Mouse (Mus musculus): Measurements from ENCODE around the gene Stpg3. TPM values are rescaled to one million over a fixed set of nuclear protein-coding genes. Genes with fewer than 3 reads are reported as not detected.
A peak's percentile ranks its signal among the peaks of the same experiment; 100 is the strongest.

The Stpg3 gene
- polyA plus RNA-seq, 1 experiment from 2014 or later = not detected

GRCm38 (mm10) chr2:25224492-25224765 is 10.0 kb upstream of the Stpg3 start, which contains the start of gene Tubb4b:
Tubb4b (minus strand) TSS chr2:25224702.
- Histone ChIP-seq H3K4me1 (ENCODE audit: control insufficient read depth, insufficient read depth, low read length) (peaks cover 15% of the 10 kb centered on the region), H3K9ac (ENCODE audit: low read depth, low read length) (peak within 1 kb of the TSS; percentile 86), H3K27ac (ENCODE audit: low read length) (peak within 1 kb of the TSS; percentile 97), H3K4me2 (ENCODE audit: low read length) (peak within 1 kb of the TSS; percentile 97), H3K4me3 (ENCODE audit: low read depth, low read length) (peak within 1 kb of the TSS; percentile 84), H3K36me3 (ENCODE audit: control insufficient read depth, insufficient read depth, low read length) (no peaks in the 10 kb centered on the region), H3K9me3 (replicated peaks; ENCODE audit: control insufficient read depth, low read length, poor library complexity, severe bottlenecking) (no peaks in the 10 kb centered on the region), H3K27me3 (ENCODE audit: control insufficient read depth, insufficient read depth, low read depth, low read length) (no peaks in the 10 kb centered on the region)
- WGBS = 0% methylated on average over 17 of the region's 17 CpGs
- no peak for ATAC-seq

- peak overlapping the region; percentile 86 for H3K9ac ChIP-seq (ENCODE audit: low read depth, low read length)
- WGBS = 2% methylated on average over 51 of the region's 53 CpGs
- ATAC-seq = peak; percentile 32
Measured at GRCm38 (mm10) chr2:25223681-25224491, 9.4 kb upstream of the Stpg3 start.

GRCm38 (mm10) chr2:25221331-25221772 is 6.9 kb upstream of the Stpg3 start:
- Histone ChIP-seq H3K36me3 (ENCODE audit: control insufficient read depth, insufficient read depth, low read length) (no peaks in the 10 kb centered on the region), H3K27me3 (ENCODE audit: control insufficient read depth, insufficient read depth, low read depth, low read length) (no peaks in the 10 kb centered on the region), H3K4me2 (ENCODE audit: low read length) (no peak overlapping the region), H3K9ac (ENCODE audit: low read depth, low read length) (no peak overlapping the region), H3K27ac (ENCODE audit: low read length) (no peak overlapping the region), H3K4me1 (ENCODE audit: control insufficient read depth, insufficient read depth, low read length) (peaks cover 11% of the 10 kb centered on the region), H3K4me3 (ENCODE audit: low read depth, low read length) (no peak overlapping the region), H3K9me3 (replicated peaks; ENCODE audit: control insufficient read depth, low read length, poor library complexity, severe bottlenecking) (no peaks in the 10 kb centered on the region)
- ATAC-seq = no peak
- 75% methylated on average over 5 of the region's 5 CpGs for WGBS

More at GRCm38 (mm10) chr2:25223681-25224491, 9.4 kb upstream of the Stpg3 start:
- peak overlapping the region; percentile 84 for H3K4me3 ChIP-seq (ENCODE audit: low read depth, low read length)
- peak overlapping the region; percentile 97 for H3K4me2 ChIP-seq (ENCODE audit: low read length)
- H3K9me3 ChIP-seq (replicated peaks; ENCODE audit: control insufficient read depth, low read length, poor library complexity, severe bottlenecking) = no peaks in the 10 kb centered on the region
- no peaks in the 10 kb centered on the region for H3K36me3 ChIP-seq (ENCODE audit: control insufficient read depth, insufficient read depth, low read length)
- H3K27ac ChIP-seq (ENCODE audit: low read length) = peak overlapping the region; percentile 88
- H3K27me3 ChIP-seq (ENCODE audit: control insufficient read depth, insufficient read depth, low read depth, low read length) = no peaks in the 10 kb centered on the region
- peaks cover 14% of the 10 kb centered on the region for H3K4me1 ChIP-seq (ENCODE audit: control insufficient read depth, insufficient read depth, low read length)

DNA sequence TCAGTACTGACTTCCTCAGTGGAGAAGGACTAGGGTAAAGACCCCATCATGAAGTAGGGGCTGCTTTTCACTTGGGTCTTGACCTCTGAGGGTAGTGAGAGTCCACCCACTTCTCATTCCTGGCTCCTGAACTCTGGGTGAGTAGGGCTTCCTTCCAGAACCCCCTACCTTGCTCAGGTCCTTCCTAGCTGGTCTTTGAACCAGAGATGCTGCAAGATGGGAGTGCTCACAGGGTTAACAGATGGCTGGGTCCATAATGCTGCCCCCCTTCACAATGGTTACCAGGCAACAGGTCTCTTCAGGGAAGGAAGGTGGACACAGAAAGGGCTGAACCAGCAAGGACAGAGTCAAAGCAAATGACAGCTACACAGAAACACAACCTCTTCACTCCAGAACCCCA is 4.0 kb upstream of the Stpg3 start, which contains the start of gene Fam166a:
TSS of gene Fam166a (plus strand) at position 301 of the 400 bp plus-strand sequence.
- H3K27me3 ChIP-seq (ENCODE audit: control insufficient read depth, insufficient read depth, low read depth, low read length) = no peaks in the 10 kb centered on the region
- H3K36me3 ChIP-seq (ENCODE audit: control insufficient read depth, insufficient read depth, low read length) = no peaks in the 10 kb centered on the region
- H3K9me3 ChIP-seq (replicated peaks; ENCODE audit: control insufficient read depth, low read length, poor library complexity, severe bottlenecking) = no peaks in the 10 kb centered on the region
- no peak within 1 kb of the TSS for H3K9ac ChIP-seq (ENCODE audit: low read depth, low read length)
- peaks cover 3% of the 10 kb centered on the region for H3K4me1 ChIP-seq (ENCODE audit: control insufficient read depth, insufficient read depth, low read length)
- no peak for ATAC-seq
- no peak within 1 kb of the TSS for H3K4me3 ChIP-seq (ENCODE audit: low read depth, low read length)
- H3K27ac ChIP-seq (ENCODE audit: low read length) = no peak within 1 kb of the TSS
- H3K4me2 ChIP-seq (ENCODE audit: low read length) = no peak within 1 kb of the TSS

- Histone ChIP-seq H3K27ac (ENCODE audit: low read length) (no peak overlapping the region), H3K27me3 (ENCODE audit: control insufficient read depth, insufficient read depth, low read depth, low read length) (no peaks in the 10 kb centered on the region), H3K36me3 (ENCODE audit: control insufficient read depth, insufficient read depth, low read length) (no peaks in the 10 kb centered on the region), H3K4me2 (ENCODE audit: low read length) (no peak overlapping the region), H3K9me3 (replicated peaks; ENCODE audit: control insufficient read depth, low read length, poor library complexity, severe bottlenecking) (no peaks in the 10 kb centered on the region), H3K4me3 (ENCODE audit: low read depth, low read length) (no peak overlapping the region), H3K9ac (ENCODE audit: low read depth, low read length) (no peak overlapping the region), H3K4me1 (ENCODE audit: control insufficient read depth, insufficient read depth, low read length) (no peaks in the 10 kb centered on the region)
- 71% methylated on average over 2 of the region's 2 CpGs for WGBS
- no peak for ATAC-seq
Measured at GRCm38 (mm10) chr2:25217666-25218065, 3.2 kb upstream of the Stpg3 start.

DNA sequence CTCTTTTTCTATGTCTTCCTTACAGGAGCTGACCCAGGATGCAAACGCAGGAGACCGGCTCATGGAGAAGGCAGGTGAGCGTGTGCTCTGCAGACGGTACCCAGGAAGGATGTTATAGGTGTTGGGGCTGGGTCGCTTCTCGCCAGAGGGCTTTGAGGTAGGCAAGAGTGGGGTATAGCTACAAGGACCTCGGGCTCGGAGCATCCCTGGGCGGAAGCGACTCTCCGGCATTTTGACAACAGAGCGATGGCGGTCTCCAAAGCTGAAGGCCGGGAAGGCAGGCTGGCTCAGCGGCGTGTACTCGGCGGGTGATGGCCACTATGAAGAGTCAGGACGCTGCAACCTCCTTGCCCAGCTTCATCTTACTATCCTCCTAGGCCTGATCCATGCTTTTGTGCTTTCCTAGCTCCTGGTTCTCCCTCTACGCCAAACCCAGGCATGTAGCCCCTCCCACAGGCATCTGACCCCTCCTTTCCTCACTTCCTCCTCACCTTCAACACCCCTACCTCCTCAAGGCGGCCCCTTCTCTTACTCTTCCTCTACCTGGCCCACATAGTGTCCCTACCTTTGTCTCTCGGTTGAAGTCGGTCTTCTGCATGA is 1.1 kb downstream of the Stpg3 start:
- no peak for ATAC-seq
- H3K36me3 ChIP-seq (ENCODE audit: control insufficient read depth, insufficient read depth, low read length) = no peaks in the 10 kb centered on the region
- H3K4me1 ChIP-seq (ENCODE audit: control insufficient read depth, insufficient read depth, low read length) = peaks cover 25% of the 10 kb centered on the region
- WGBS = 72% methylated on average over 21 of the region's 23 CpGs
- H3K4me3 ChIP-seq (ENCODE audit: low read depth, low read length) = no peak overlapping the region
- H3K27me3 ChIP-seq (ENCODE audit: control insufficient read depth, insufficient read depth, low read depth, low read length) = no peaks in the 10 kb centered on the region
- H3K9me3 ChIP-seq (replicated peaks; ENCODE audit: control insufficient read depth, low read length, poor library complexity, severe bottlenecking) = no peaks in the 10 kb centered on the region
- no peak overlapping the region for H3K9ac ChIP-seq (ENCODE audit: low read depth, low read length)
- H3K27ac ChIP-seq (ENCODE audit: low read length) = no peak overlapping the region
- H3K4me2 ChIP-seq (ENCODE audit: low read length) = no peak overlapping the region

- Histone ChIP-seq H3K27me3 (ENCODE audit: control insufficient read depth, insufficient read depth, low read depth, low read length) (no peaks in the 10 kb centered on the region), H3K9me3 (replicated peaks; ENCODE audit: control insufficient read depth, low read length, poor library complexity, severe bottlenecking) (no peaks in the 10 kb centered on the region), H3K4me3 (ENCODE audit: low read depth, low read length) (peak within 1 kb of the TSS; percentile 87), H3K4me1 (ENCODE audit: control insufficient read depth, insufficient read depth, low read length) (peaks cover 34% of the 10 kb centered on the region), H3K4me2 (ENCODE audit: low read length) (peak within 1 kb of the TSS; percentile 85), H3K9ac (ENCODE audit: low read depth, low read length) (peak within 1 kb of the TSS; percentile 90), H3K27ac (ENCODE audit: low read length) (peak within 1 kb of the TSS; percentile 94), H3K36me3 (ENCODE audit: control insufficient read depth, insufficient read depth, low read length) (no peaks in the 10 kb centered on the region; the same call in 1 of the 2 replicates)
- ATAC-seq = peak; percentile 94
- under 1% methylated on average over 44 of the region's 44 CpGs for WGBS
Measured at GRCm38 (mm10) chr2:25211121-25211670, 3.2 kb downstream of the Stpg3 start, which contains the start of gene Nelfb. Nelfb (minus strand) TSS chr2:25211489.

GRCm38 (mm10) chr2:25210686-25211085 is 3.8 kb downstream of the Stpg3 start:
- ATAC-seq = peak; percentile 53
- 0% methylated on average over 24 of the region's 24 CpGs for WGBS
- H3K36me3 ChIP-seq (ENCODE audit: control insufficient read depth, insufficient read depth, low read length) = no peaks in the 10 kb centered on the region; the same call in 1 of the 2 replicates
- H3K9me3 ChIP-seq (replicated peaks; ENCODE audit: control insufficient read depth, low read length, poor library complexity, severe bottlenecking) = no peaks in the 10 kb centered on the region
- H3K4me3 ChIP-seq (ENCODE audit: low read depth, low read length) = peak overlapping the region; percentile 87
- no peaks in the 10 kb centered on the region for H3K27me3 ChIP-seq (ENCODE audit: control insufficient read depth, insufficient read depth, low read depth, low read length)
- peak overlapping the region; percentile 85 for H3K4me2 ChIP-seq (ENCODE audit: low read length)
- peaks cover 34% of the 10 kb centered on the region for H3K4me1 ChIP-seq (ENCODE audit: control insufficient read depth, insufficient read depth, low read length)
- H3K27ac ChIP-seq (ENCODE audit: low read length) = peak overlapping the region; percentile 94
- H3K9ac ChIP-seq (ENCODE audit: low read depth, low read length) = peak overlapping the region; percentile 90

- Histone ChIP-seq H3K9ac (ENCODE audit: low read depth, low read length) (no peak overlapping the region), H3K27me3 (ENCODE audit: control insufficient read depth, insufficient read depth, low read depth, low read length) (no peaks in the 10 kb centered on the region), H3K27ac (ENCODE audit: low read length) (no peak overlapping the region), H3K4me3 (ENCODE audit: low read depth, low read length) (no peak overlapping the region), H3K4me1 (ENCODE audit: control insufficient read depth, insufficient read depth, low read length) (peaks cover 34% of the 10 kb centered on the region), H3K4me2 (ENCODE audit: low read length) (no peak overlapping the region), H3K9me3 (replicated peaks; ENCODE audit: control insufficient read depth, low read length, poor library complexity, severe bottlenecking) (no peaks in the 10 kb centered on the region), H3K36me3 (ENCODE audit: control insufficient read depth, insufficient read depth, low read length) (peaks cover 12% of the 10 kb centered on the region)
- ATAC-seq = no peak
- WGBS = 88% methylated on average over 1 of the region's 1 CpGs
Measured at GRCm38 (mm10) chr2:25207593-25207992, 6.8 kb downstream of the Stpg3 start.

All from midbrain, embryonic 16.5 days (tissue).